Mouse (Mus musculus): ENCODE results near the gene Adamts2.

- no peak for TF ChIP-seq POLR2A (IDR thresholded peaks at IDR 0.05; ENCODE audit: insufficient read depth, low read length)
- no peak for TF ChIP-seq EP300 (IDR thresholded peaks at IDR 0.05; ENCODE audit: insufficient read depth, low read depth, low read length)
- TF ChIP-seq CTCF (IDR thresholded peaks at IDR 0.05; ENCODE audit: low read depth, low read length), result no peak
Measured at GRCm38 (mm10) chr11:50662176-50662575, 60.3 kb downstream of the Adamts2 start.
